Mouse (Mus musculus) E14TG2a.4 (cell line): ENCODE measurements around the gene Ppp1r13b.

Experiments
- H3K27me3 ChIP-seq: 2 replicates; pipeline ENCODE4 v1.6.1; 2014; ENCODE audit warnings: low read length, control low read depth; ENCODE audit not compliant: insufficient read depth
- H3K36me3 ChIP-seq: 2 replicates; pipeline ENCODE4 v1.6.1; 2014; ENCODE audit warnings: low read length, control low read depth; ENCODE audit not compliant: insufficient read depth
- H3K4me1 ChIP-seq: replicated peaks from 2 replicates; pipeline ENCODE4 v1.6.1; 2014; ENCODE audit warnings: low read depth, low read length, control low read depth
- H3K4me3 ChIP-seq: replicated peaks from 2 replicates; pipeline ENCODE4 v1.5.1; 2014; ENCODE audit warnings: mild to moderate bottlenecking, low read length
- H3K9me3 ChIP-seq: 2 replicates; pipeline ENCODE4 v1.6.1; 2014; ENCODE audit warnings: low read length, control low read depth
- CTCF ChIP-seq: conservative IDR thresholded peaks from 2 replicates; pipeline ENCODE4 v1.5.1; 2014; ENCODE audit warnings: low read length
- NANOG ChIP-seq: IDR thresholded peaks from 2 replicates; pipeline ENCODE4 v1.6.1; 2014; ENCODE audit warnings: borderline replicate concordance, low read length, mixed read lengths
- POU5F1 ChIP-seq: IDR thresholded peaks from 2 replicates; pipeline ENCODE4 v1.6.1; 2014; ENCODE audit warnings: low read length, borderline replicate concordance

Ppp1r13b gene

GRCm38 (mm10) chr12:111927338-111927737 is 19.4 kb upstream of the Ppp1r13b start:
- Histone ChIP-seq H3K4me1 (no peaks in the 10 kb centered on the region; the same call in 1 of the 2 replicates), H3K36me3 (no peaks in the 10 kb centered on the region), H3K27me3 (peaks cover 12% of the 10 kb centered on the region; the same call in 1 of the 2 replicates), H3K9me3 (no peaks in the 10 kb centered on the region), H3K4me3 (no peak overlapping the region)
- TF ChIP-seq CTCF (no peak), NANOG (no peak), POU5F1 (no peak)

GRCm38 (mm10) chr12:111923117-111923516 is 15.2 kb upstream of the Ppp1r13b start:
- Histone ChIP-seq H3K9me3 (no peaks in the 10 kb centered on the region), H3K27me3 (peaks cover 21% of the 10 kb centered on the region), H3K4me1 (no peaks in the 10 kb centered on the region; the same call in 1 of the 2 replicates), H3K4me3 (no peak overlapping the region), H3K36me3 (no peaks in the 10 kb centered on the region)
- no peak for TF ChIP-seq NANOG
- no peak for TF ChIP-seq CTCF
- no peak for TF ChIP-seq POU5F1

- TF ChIP-seq POU5F1 (no peak), CTCF (no peak), NANOG (no peak)
- H3K4me1 ChIP-seq, result no peaks in the 10 kb centered on the region
- peaks cover 17% of the 10 kb centered on the region for H3K27me3 ChIP-seq
- H3K9me3 ChIP-seq, result no peaks in the 10 kb centered on the region
- no peak overlapping the region for H3K4me3 ChIP-seq
- no peaks in the 10 kb centered on the region for H3K36me3 ChIP-seq
These were observed 12.1 kb upstream of the Ppp1r13b start for GRCm38 (mm10) chr12:111920046-111920445.

GRCm38 (mm10) chr12:111916514-111917217 is 8.8 kb upstream of the Ppp1r13b start:
- Histone ChIP-seq H3K27me3 (peaks cover 30% of the 10 kb centered on the region), H3K9me3 (no peaks in the 10 kb centered on the region), H3K4me3 (no peak overlapping the region), H3K36me3 (no peaks in the 10 kb centered on the region), H3K4me1 (peaks cover 10% of the 10 kb centered on the region)
- TF ChIP-seq POU5F1 (no peak), CTCF (no peak)

- H3K4me1 ChIP-seq, result peaks cover 10% of the 10 kb centered on the region
- TF ChIP-seq POU5F1, result no peak
- TF ChIP-seq CTCF, result no peak
- TF ChIP-seq NANOG, result no peak
- peaks cover 37% of the 10 kb centered on the region for H3K27me3 ChIP-seq
- H3K9me3 ChIP-seq, result no peaks in the 10 kb centered on the region
- no peaks in the 10 kb centered on the region for H3K36me3 ChIP-seq
- no peak overlapping the region for H3K4me3 ChIP-seq
These were observed 7.9 kb upstream of the Ppp1r13b start for GRCm38 (mm10) chr12:111915781-111916180.

- peaks cover 46% of the 10 kb centered on the region for H3K27me3 ChIP-seq
- H3K4me1 ChIP-seq, result peaks cover 11% of the 10 kb centered on the region
- H3K36me3 ChIP-seq, result no peaks in the 10 kb centered on the region
- no peak for TF ChIP-seq CTCF
- TF ChIP-seq POU5F1, result no peak
- no peak for TF ChIP-seq NANOG
- H3K9me3 ChIP-seq, result no peaks in the 10 kb centered on the region
- H3K4me3 ChIP-seq, result peak overlapping the region; percentile 41
These were observed 6.1 kb upstream of the Ppp1r13b start for GRCm38 (mm10) chr12:111914031-111914430.

GRCm38 (mm10) chr12:111912802-111913201 is 4.9 kb upstream of the Ppp1r13b start:
- no peaks in the 10 kb centered on the region for H3K36me3 ChIP-seq
- H3K27me3 ChIP-seq, result peaks cover 45% of the 10 kb centered on the region
- H3K4me3 ChIP-seq, result no peak overlapping the region
- peaks cover 19% of the 10 kb centered on the region for H3K4me1 ChIP-seq
- no peaks in the 10 kb centered on the region for H3K9me3 ChIP-seq
- TF ChIP-seq POU5F1 (no peak), NANOG (no peak), CTCF (no peak)

GRCm38 (mm10) chr12:111911796-111912195 is 3.9 kb upstream of the Ppp1r13b start:
- Histone ChIP-seq H3K27me3 (peaks cover 51% of the 10 kb centered on the region), H3K9me3 (no peaks in the 10 kb centered on the region), H3K4me3 (no peak overlapping the region), H3K36me3 (no peaks in the 10 kb centered on the region), H3K4me1 (peaks cover 25% of the 10 kb centered on the region)
- TF ChIP-seq NANOG (no peak), POU5F1 (no peak)
